Mouse (Mus musculus) lung, embryonic 14.5 days (tissue): ENCODE data around the gene Dgkh. TPM values are rescaled to one million over a fixed set of nuclear protein-coding genes. Genes with fewer than 3 reads are reported as not detected.
A peak's percentile ranks its signal among the peaks of the same experiment; 100 is the strongest.

Experiments used
- ATAC-seq: fragments of 200-750 bp; cut with Nextera tagmentation; 2 replicates; pipeline ENCODE4 v1.8.0; 2017; ENCODE audit warnings: mild to moderate bottlenecking, moderate TSS enrichment, moderate library complexity; ENCODE audit not compliant: insufficient read depth
- DNase-seq: peaks from one replicate; pipeline ENCODE4 v3.0.0-alpha.2; 2015
- H3K27ac ChIP-seq: fragments of 300-500 bp; sonication (generic); 2 replicates; pipeline ENCODE4 v1.5.1; 2014; ENCODE audit warnings: low read depth, mild to moderate bottlenecking, moderate library complexity
- H3K27me3 ChIP-seq: fragments of 300-500 bp; sonication (generic); 2 replicates; pipeline ENCODE4 v1.6.1; 2014; ENCODE audit warnings: low read length, control low read depth; ENCODE audit not compliant: insufficient read depth
- H3K36me3 ChIP-seq: fragments of 300-500 bp; sonication (generic); 2 replicates; pipeline ENCODE4 v1.6.1; 2014; ENCODE audit warnings: control low read depth; ENCODE audit not compliant: insufficient read depth
- H3K4me1 ChIP-seq: fragments of 300-500 bp; sonication (generic); 2 replicates; pipeline ENCODE4 v1.6.1; 2014; ENCODE audit warnings: antibody characterized with exemption, control low read depth; ENCODE audit not compliant: insufficient read depth
- H3K4me2 ChIP-seq: fragments of 300-500 bp; sonication (generic); 2 replicates; pipeline ENCODE4 v1.6.1; 2014; ENCODE audit warnings: mild to moderate bottlenecking
- H3K4me3 ChIP-seq: fragments of 300-500 bp; sonication (generic); 2 replicates; pipeline ENCODE4 v1.5.1; 2014; ENCODE audit warnings: low read depth, low read length
- H3K9ac ChIP-seq: fragments of 300-500 bp; sonication (generic); 2 replicates; pipeline ENCODE4 v1.6.1; 2014
- H3K9me3 ChIP-seq: fragments of 300-500 bp; sonication (generic); 2 replicates; pipeline ENCODE4 v1.6.1; 2016; ENCODE audit warnings: low read depth, low read length, control low read depth
- CTCF ChIP-seq: IDR thresholded peaks from 2 replicates; pipeline ENCODE4 v1.5.1; 2016; ENCODE audit warnings: antibody characterized with exemption, low read depth
- WGBS: fragments of 180-500 bp; shearing (Covaris S2); extraction: QIAGEN DNeasy Blood & Tissue Kit; methylation state at CpG from one replicate; pipeline ENCODE4 v1.1.7; 2014; 5-methylcytosine and 5-hydroxymethylcytosine counted together
- polyA plus RNA-seq: library from polyadenylated mRNA; unstranded; fragments of >200 nt; fragmentation: Nextera tagmentation; extraction: Ambion mirVana; gene quantifications from 2 replicates; pipeline ENCODE4 v1.2.1, GENCODE M21; 2014

Gene Dgkh
- polyA plus RNA-seq, 1 experiment from 2014 or later: 3.4 TPM

- no peaks in the 10 kb centered on the region for H3K36me3 ChIP-seq
- peak; percentile 60 for DNase-seq
- no peaks in the 10 kb centered on the region for H3K9me3 ChIP-seq
- ATAC-seq: peak; percentile 42; the same call in 1 of the 2 replicates
- no peak for TF ChIP-seq CTCF
- 24% methylated on average over 7 of the region's 7 CpGs for WGBS
- H3K4me1 ChIP-seq: peaks cover 14% of the 10 kb centered on the region
- H3K9ac ChIP-seq: 0 out of 2 replicates have a peak overlapping the region, but pooled peaks have one; percentile 13
- H3K27ac ChIP-seq: peak overlapping the region; percentile 43; the same call in 1 of the 2 replicates
- H3K4me2 ChIP-seq: peak overlapping the region; percentile 12; the same call in 1 of the 2 replicates
- no peaks in the 10 kb centered on the region for H3K27me3 ChIP-seq
- H3K4me3 ChIP-seq: no peak overlapping the region
Observed at GRCm38 (mm10) chr14:78677852-78678588, 54.6 kb downstream of the Dgkh start.

GRCm38 (mm10) chr14:78676457-78676856 is 56.1 kb downstream of the Dgkh start:
- Histone ChIP-seq H3K27me3 (no peaks in the 10 kb centered on the region), H3K4me3 (no peak overlapping the region), H3K9ac (no peak overlapping the region), H3K9me3 (no peaks in the 10 kb centered on the region), H3K4me1 (peaks cover 14% of the 10 kb centered on the region), H3K27ac (no peak overlapping the region), H3K4me2 (no peak overlapping the region), H3K36me3 (no peaks in the 10 kb centered on the region)
- TF ChIP-seq CTCF: peak; percentile 45
- DNase-seq (peak; percentile 49), ATAC-seq (no peak)
- WGBS: 66% methylated on average over 6 of the region's 6 CpGs

GRCm38 (mm10) chr14:78674606-78675005 is 58.0 kb downstream of the Dgkh start:
- H3K4me1 ChIP-seq: peaks cover 14% of the 10 kb centered on the region
- no peaks in the 10 kb centered on the region for H3K27me3 ChIP-seq
- no peaks in the 10 kb centered on the region for H3K9me3 ChIP-seq
- DNase-seq (peak; percentile 70), ATAC-seq (peak; percentile 35; the same call in 1 of the 2 replicates)
- no peak overlapping the region for H3K27ac ChIP-seq
- H3K4me3 ChIP-seq: no peak overlapping the region
- WGBS: 69% methylated on average over 9 of the region's 9 CpGs
- no peak overlapping the region for H3K9ac ChIP-seq
- TF ChIP-seq CTCF: no peak
- no peaks in the 10 kb centered on the region for H3K36me3 ChIP-seq
- H3K4me2 ChIP-seq: no peak overlapping the region

- no peak for ATAC-seq
- no peak overlapping the region for H3K4me3 ChIP-seq
- no peaks in the 10 kb centered on the region for H3K36me3 ChIP-seq
- 57% methylated on average over 10 of the region's 10 CpGs for WGBS
- H3K4me1 ChIP-seq: no peaks in the 10 kb centered on the region
- DNase-seq: peak; percentile 60
- H3K27ac ChIP-seq: no peak overlapping the region
- no peak overlapping the region for H3K4me2 ChIP-seq
- TF ChIP-seq CTCF: peak; percentile 68
- no peaks in the 10 kb centered on the region for H3K9me3 ChIP-seq
- H3K27me3 ChIP-seq: no peaks in the 10 kb centered on the region
- H3K9ac ChIP-seq: no peak overlapping the region
Observed at GRCm38 (mm10) chr14:78669986-78670385, 62.6 kb downstream of the Dgkh start.

GRCm38 (mm10) chr14:78668291-78668690 is 64.3 kb downstream of the Dgkh start:
- Histone ChIP-seq H3K4me3 (no peak overlapping the region), H3K9me3 (no peaks in the 10 kb centered on the region), H3K4me1 (no peaks in the 10 kb centered on the region), H3K27ac (no peak overlapping the region), H3K36me3 (no peaks in the 10 kb centered on the region), H3K4me2 (no peak overlapping the region), H3K27me3 (no peaks in the 10 kb centered on the region), H3K9ac (no peak overlapping the region)
- TF ChIP-seq CTCF: peak; percentile 95
- peak; percentile 81 for ATAC-seq
- WGBS: 19% methylated on average over 6 of the region's 6 CpGs
- DNase-seq: peak; percentile 94

- H3K27ac ChIP-seq: no peak overlapping the region
- H3K4me2 ChIP-seq: no peak overlapping the region
- no peaks in the 10 kb centered on the region for H3K9me3 ChIP-seq
- no peak for TF ChIP-seq CTCF
- no peaks in the 10 kb centered on the region for H3K27me3 ChIP-seq
- H3K36me3 ChIP-seq: no peaks in the 10 kb centered on the region
- DNase-seq (no peak), ATAC-seq (no peak)
- 61% methylated on average over 5 of the region's 5 CpGs for WGBS
- no peaks in the 10 kb centered on the region for H3K4me1 ChIP-seq
- no peak overlapping the region for H3K4me3 ChIP-seq
- no peak overlapping the region for H3K9ac ChIP-seq
Observed at GRCm38 (mm10) chr14:78667763-78668162, 64.8 kb downstream of the Dgkh start.

GRCm38 (mm10) chr14:78662641-78663040 is 69.9 kb downstream of the Dgkh start:
- Histone ChIP-seq H3K9me3 (no peaks in the 10 kb centered on the region; the same call in 1 of the 2 replicates), H3K4me1 (no peaks in the 10 kb centered on the region), H3K27ac (no peak overlapping the region), H3K36me3 (no peaks in the 10 kb centered on the region), H3K4me3 (no peak overlapping the region), H3K4me2 (no peak overlapping the region), H3K9ac (no peak overlapping the region), H3K27me3 (no peaks in the 10 kb centered on the region)
- 76% methylated on average over 5 of the region's 5 CpGs for WGBS
- DNase-seq (no peak), ATAC-seq (no peak)
- TF ChIP-seq CTCF: no peak
